Mouse (Mus musculus): ENCODE measurements around the gene Mcrip2. TPM values are rescaled to one million over a fixed set of nuclear protein-coding genes. Genes with fewer than 3 reads are reported as not detected.

Mcrip2 gene
- polyA plus RNA-seq, 1 experiment from 2014 or later, result 61.2 TPM

GRCm38 (mm10) chr17:25865288-25865687 lies 3.3 kb downstream of the Mcrip2 start:
- DNase-seq (ENCODE audit: low spot score) (no peak), ATAC-seq (replicated peaks; ENCODE audit: low FRiP score, low TSS enrichment, low read depth) (no peak)
- Histone ChIP-seq H3K27me3 (replicated peaks; ENCODE audit: control insufficient read depth, insufficient read depth, low read length) (no peaks in the 10 kb centered on the region), H3K27ac (ENCODE audit: low read depth) (no peak overlapping the region), H3K9ac (ENCODE audit: low read length) (no peak overlapping the region), H3K4me3 (ENCODE audit: low read depth, low read length) (no peak overlapping the region), H3K4me1 (replicated peaks; ENCODE audit: control insufficient read depth, insufficient read depth, low read length) (peaks cover 14% of the 10 kb centered on the region; the same call in 1 of the 2 replicates), H3K36me3 (ENCODE audit: control insufficient read depth, insufficient read depth, low read length) (no peaks in the 10 kb centered on the region), H3K9me3 (ENCODE audit: control insufficient read depth, low read length) (no peaks in the 10 kb centered on the region), H3K4me2 (ENCODE audit: low read length) (no peak overlapping the region)
- WGBS, result 89% methylated on average over 11 of the region's 11 CpGs

- DNase-seq (ENCODE audit: low spot score), result no peak
- ATAC-seq (replicated peaks; ENCODE audit: low FRiP score, low TSS enrichment, low read depth), result no peak
These were observed 4.3 kb downstream of the Mcrip2 start for GRCm38 (mm10) chr17:25864311-25864710.

GRCm38 (mm10) chr17:25863681-25864080 lies 4.9 kb downstream of the Mcrip2 start:
- ATAC-seq (replicated peaks; ENCODE audit: low FRiP score, low TSS enrichment, low read depth) (no peak), DNase-seq (ENCODE audit: low spot score) (no peak)
- Histone ChIP-seq H3K4me2 (ENCODE audit: low read length) (no peak overlapping the region), H3K36me3 (ENCODE audit: control insufficient read depth, insufficient read depth, low read length) (no peaks in the 10 kb centered on the region), H3K27ac (ENCODE audit: low read depth) (no peak overlapping the region), H3K9me3 (ENCODE audit: control insufficient read depth, low read length) (no peaks in the 10 kb centered on the region), H3K4me1 (replicated peaks; ENCODE audit: control insufficient read depth, insufficient read depth, low read length) (peaks cover 16% of the 10 kb centered on the region), H3K27me3 (replicated peaks; ENCODE audit: control insufficient read depth, insufficient read depth, low read length) (no peaks in the 10 kb centered on the region), H3K4me3 (ENCODE audit: low read depth, low read length) (no peak overlapping the region), H3K9ac (ENCODE audit: low read length) (no peak overlapping the region)
- 84% methylated on average over 6 of the region's 6 CpGs for WGBS

More at GRCm38 (mm10) chr17:25864311-25864710, 4.3 kb downstream of the Mcrip2 start:
- 89% methylated on average over 14 of the region's 14 CpGs for WGBS
- H3K4me3 ChIP-seq (ENCODE audit: low read depth, low read length), result no peak overlapping the region
- no peaks in the 10 kb centered on the region for H3K36me3 ChIP-seq (ENCODE audit: control insufficient read depth, insufficient read depth, low read length)
- H3K9ac ChIP-seq (ENCODE audit: low read length), result no peak overlapping the region
- H3K4me2 ChIP-seq (ENCODE audit: low read length), result no peak overlapping the region
- H3K27ac ChIP-seq (ENCODE audit: low read depth), result no peak overlapping the region
- H3K27me3 ChIP-seq (replicated peaks; ENCODE audit: control insufficient read depth, insufficient read depth, low read length), result no peaks in the 10 kb centered on the region
- H3K4me1 ChIP-seq (replicated peaks; ENCODE audit: control insufficient read depth, insufficient read depth, low read length), result peaks cover 16% of the 10 kb centered on the region
- no peaks in the 10 kb centered on the region for H3K9me3 ChIP-seq (ENCODE audit: control insufficient read depth, low read length)

GRCm38 (mm10) chr17:25861704-25862612 lies 6.6 kb downstream of the Mcrip2 start:
- no peak for ATAC-seq (replicated peaks; ENCODE audit: low FRiP score, low TSS enrichment, low read depth)
- no peaks in the 10 kb centered on the region for H3K27me3 ChIP-seq (replicated peaks; ENCODE audit: control insufficient read depth, insufficient read depth, low read length)
- H3K9ac ChIP-seq (ENCODE audit: low read length), result peak overlapping the region; percentile 75
- H3K9me3 ChIP-seq (ENCODE audit: control insufficient read depth, low read length), result no peaks in the 10 kb centered on the region
- peak overlapping the region; percentile 83 for H3K27ac ChIP-seq (ENCODE audit: low read depth)
- WGBS, result 11% methylated on average over 6 of the region's 6 CpGs
- peaks cover 9% of the 10 kb centered on the region for H3K4me1 ChIP-seq (replicated peaks; ENCODE audit: control insufficient read depth, insufficient read depth, low read length)
- H3K36me3 ChIP-seq (ENCODE audit: control insufficient read depth, insufficient read depth, low read length), result no peaks in the 10 kb centered on the region; the same call in 1 of the 2 replicates
- DNase-seq (ENCODE audit: low spot score), result no peak
- H3K4me2 ChIP-seq (ENCODE audit: low read length), result peak overlapping the region; percentile 75
- peak overlapping the region; percentile 63 for H3K4me3 ChIP-seq (ENCODE audit: low read depth, low read length)

- DNase-seq (ENCODE audit: low spot score), result peak; percentile 86
- H3K36me3 ChIP-seq (ENCODE audit: control insufficient read depth, insufficient read depth, low read length), result no peaks in the 10 kb centered on the region; the same call in 1 of the 2 replicates
- no peaks in the 10 kb centered on the region for H3K27me3 ChIP-seq (replicated peaks; ENCODE audit: control insufficient read depth, insufficient read depth, low read length)
- peak within 1 kb of the TSS; percentile 83 for H3K27ac ChIP-seq (ENCODE audit: low read depth)
- no peaks in the 10 kb centered on the region for H3K9me3 ChIP-seq (ENCODE audit: control insufficient read depth, low read length)
- H3K4me3 ChIP-seq (ENCODE audit: low read depth, low read length), result peak within 1 kb of the TSS; percentile 63
- H3K9ac ChIP-seq (ENCODE audit: low read length), result peak within 1 kb of the TSS; percentile 75
- peak within 1 kb of the TSS; percentile 75 for H3K4me2 ChIP-seq (ENCODE audit: low read length)
- WGBS, result 4% methylated on average over 64 of the region's 65 CpGs
- peak; percentile 93 for ATAC-seq (replicated peaks; ENCODE audit: low FRiP score, low TSS enrichment, low read depth)
- peaks cover 9% of the 10 kb centered on the region for H3K4me1 ChIP-seq (replicated peaks; ENCODE audit: control insufficient read depth, insufficient read depth, low read length)
These were observed 7.5 kb downstream of the Mcrip2 start, which contains the start of gene Wdr90 for GRCm38 (mm10) chr17:25860832-25861703. TSS of gene Wdr90 (minus strand) at chr17:25861501.

GRCm38 (mm10) chr17:25860229-25860628 lies 8.3 kb downstream of the Mcrip2 start:
- peak overlapping the region; percentile 75; the same call in 1 of the 2 replicates for H3K9ac ChIP-seq (ENCODE audit: low read length)

GRCm38 (mm10) chr17:25844396-25844901 lies 24.1 kb downstream of the Mcrip2 start, which contains the start of gene Rhot2:
TSS of gene Rhot2 (minus strand) at chr17:25844851.
- Histone ChIP-seq H3K36me3 (ENCODE audit: control insufficient read depth, insufficient read depth, low read length) (peaks cover 63% of the 10 kb centered on the region), H3K4me1 (replicated peaks; ENCODE audit: control insufficient read depth, insufficient read depth, low read length) (peaks cover 12% of the 10 kb centered on the region), H3K27ac (ENCODE audit: low read depth) (peak within 1 kb of the TSS; percentile 70), H3K4me3 (ENCODE audit: low read depth, low read length) (peak within 1 kb of the TSS; percentile 78), H3K9me3 (ENCODE audit: control insufficient read depth, low read length) (no peaks in the 10 kb centered on the region), H3K4me2 (ENCODE audit: low read length) (peak within 1 kb of the TSS; percentile 87), H3K9ac (ENCODE audit: low read length) (peak within 1 kb of the TSS; percentile 81), H3K27me3 (replicated peaks; ENCODE audit: control insufficient read depth, insufficient read depth, low read length) (no peaks in the 10 kb centered on the region)
- DNase-seq (ENCODE audit: low spot score) (peak; percentile 96), ATAC-seq (replicated peaks; ENCODE audit: low FRiP score, low TSS enrichment, low read depth) (peak; percentile 95)
- 1% methylated on average over 21 of the region's 21 CpGs for WGBS

More at GRCm38 (mm10) chr17:25860229-25860628, 8.3 kb downstream of the Mcrip2 start:
- no peak overlapping the region for H3K27ac ChIP-seq (ENCODE audit: low read depth)
- DNase-seq (ENCODE audit: low spot score) (no peak), ATAC-seq (replicated peaks; ENCODE audit: low FRiP score, low TSS enrichment, low read depth) (no peak)
- no peaks in the 10 kb centered on the region for H3K9me3 ChIP-seq (ENCODE audit: control insufficient read depth, low read length)
- no peak overlapping the region for H3K4me3 ChIP-seq (ENCODE audit: low read depth, low read length)
- peak overlapping the region; percentile 75 for H3K4me2 ChIP-seq (ENCODE audit: low read length)
- 94% methylated on average over 6 of the region's 6 CpGs for WGBS
- H3K4me1 ChIP-seq (replicated peaks; ENCODE audit: control insufficient read depth, insufficient read depth, low read length), result peaks cover 9% of the 10 kb centered on the region
- H3K36me3 ChIP-seq (ENCODE audit: control insufficient read depth, insufficient read depth, low read length), result peaks cover 6% of the 10 kb centered on the region; the same call in 1 of the 2 replicates
- H3K27me3 ChIP-seq (replicated peaks; ENCODE audit: control insufficient read depth, insufficient read depth, low read length), result no peaks in the 10 kb centered on the region

Data from intestine, embryonic 14.5 days (tissue).